Mouse (Mus musculus): Measurements from ENCODE around the gene Itfg2. TPM values are rescaled to one million over a fixed set of nuclear protein-coding genes. Genes with fewer than 3 reads are reported as not detected.

Itfg2 gene
- polyA plus RNA-seq, 1 experiment from 2014 or later: 28.4 TPM

GRCm38 (mm10) chr6:128440238-128440637 lies 15.5 kb upstream of the Itfg2 start:
- H3K36me3 ChIP-seq (ENCODE audit: control insufficient read depth, insufficient read depth, low read length): peaks cover 13% of the 10 kb centered on the region
- no peak overlapping the region for H3K4me3 ChIP-seq (ENCODE audit: control insufficient read depth in 1 of 2, insufficient read depth in 1 of 2, low read depth in 1 of 2, low read length in 2 of 2)
- H3K27me3 ChIP-seq (ENCODE audit: control insufficient read depth, insufficient read depth, low read length): no peaks in the 10 kb centered on the region
- no peak for ATAC-seq (ENCODE audit: insufficient number of reproducible peaks, insufficient read depth, low FRiP score, low read depth)
- 95% methylated on average over 2 of the region's 2 CpGs for WGBS
- peaks cover 16 to 24% of the 10 kb centered on the region in 2 experiments for H3K4me1 ChIP-seq (ENCODE audit: control insufficient read depth in 2 of 2, insufficient read depth in 2 of 2, low read length in 2 of 2)
- no peak overlapping the region for H3K4me2 ChIP-seq (ENCODE audit: low read length)
- no peaks in the 10 kb centered on the region for H3K9me3 ChIP-seq (ENCODE audit: control insufficient read depth, low read length)
- H3K27ac ChIP-seq (replicated peaks in 1 of 2; ENCODE audit: control insufficient read depth in 1 of 2, insufficient read depth in 1 of 2, low read depth in 2 of 2, low read length in 2 of 2): no peak overlapping the region
- no peak overlapping the region for H3K9ac ChIP-seq (ENCODE audit: low read length)

- peak overlapping the region; percentile 99 for H3K9ac ChIP-seq (ENCODE audit: low read length)
- H3K4me2 ChIP-seq (ENCODE audit: low read length): peak overlapping the region; percentile 65
- H3K27me3 ChIP-seq (ENCODE audit: control insufficient read depth, insufficient read depth, low read length): no peaks in the 10 kb centered on the region
- ATAC-seq (ENCODE audit: insufficient number of reproducible peaks, insufficient read depth, low FRiP score, low read depth): peak; percentile 22
- peak overlapping the region; percentile 29 to 98 for H3K4me3 ChIP-seq (ENCODE audit: control insufficient read depth in 1 of 2, insufficient read depth in 1 of 2, low read depth in 1 of 2, low read length in 2 of 2)
- H3K9me3 ChIP-seq (ENCODE audit: control insufficient read depth, low read length): no peaks in the 10 kb centered on the region
- H3K36me3 ChIP-seq (ENCODE audit: control insufficient read depth, insufficient read depth, low read length): peaks cover 26% of the 10 kb centered on the region
- WGBS: 23% methylated on average over 18 of the region's 18 CpGs
- peaks cover 21 to 33% of the 10 kb centered on the region in 2 experiments for H3K4me1 ChIP-seq (ENCODE audit: control insufficient read depth in 2 of 2, insufficient read depth in 2 of 2, low read length in 2 of 2)
- peak overlapping the region in 1 of 2 experiments; percentile 96; a peak in 1 of 4 replicates for H3K27ac ChIP-seq (replicated peaks in 1 of 2; ENCODE audit: control insufficient read depth in 1 of 2, insufficient read depth in 1 of 2, low read depth in 2 of 2, low read length in 2 of 2)
Measured at GRCm38 (mm10) chr6:128438871-128439341, 14.2 kb upstream of the Itfg2 start.

- under 1% methylated on average over 64 of the region's 67 CpGs for WGBS
- peak; percentile 95 for ATAC-seq (ENCODE audit: insufficient number of reproducible peaks, insufficient read depth, low FRiP score, low read depth)
- Histone ChIP-seq H3K4me3 (ENCODE audit: control insufficient read depth in 1 of 2, insufficient read depth in 1 of 2, low read depth in 1 of 2, low read length in 2 of 2) (peak within 1 kb of the TSS; percentile 79 to 98), H3K27me3 (ENCODE audit: control insufficient read depth, insufficient read depth, low read length) (no peaks in the 10 kb centered on the region), H3K4me2 (ENCODE audit: low read length) (peak within 1 kb of the TSS; percentile 65), H3K9ac (ENCODE audit: low read length) (peak within 1 kb of the TSS; percentile 99), H3K27ac (replicated peaks in 1 of 2; ENCODE audit: control insufficient read depth in 1 of 2, insufficient read depth in 1 of 2, low read depth in 2 of 2, low read length in 2 of 2) (peak within 1 kb of the TSS; percentile 83 to 96), H3K9me3 (ENCODE audit: control insufficient read depth, low read length) (no peaks in the 10 kb centered on the region), H3K36me3 (ENCODE audit: control insufficient read depth, insufficient read depth, low read length) (peaks cover 31% of the 10 kb centered on the region), H3K4me1 (ENCODE audit: control insufficient read depth in 2 of 2, insufficient read depth in 2 of 2, low read length in 2 of 2) (peaks cover 21 to 33% of the 10 kb centered on the region in 2 experiments)
Measured at GRCm38 (mm10) chr6:128438317-128438870, 13.7 kb upstream of the Itfg2 start, which contains the start of gene Fkbp4. Gene Fkbp4 (minus strand): TSS chr6:128438677.

GRCm38 (mm10) chr6:128437731-128438316 lies 13.1 kb upstream of the Itfg2 start:
- Histone ChIP-seq H3K27me3 (ENCODE audit: control insufficient read depth, insufficient read depth, low read length) (no peaks in the 10 kb centered on the region), H3K9ac (ENCODE audit: low read length) (peak overlapping the region; percentile 99), H3K4me2 (ENCODE audit: low read length) (peak overlapping the region; percentile 65), H3K4me1 (ENCODE audit: control insufficient read depth in 2 of 2, insufficient read depth in 2 of 2, low read length in 2 of 2) (peaks cover 21 to 37% of the 10 kb centered on the region in 2 experiments), H3K4me3 (ENCODE audit: control insufficient read depth in 1 of 2, insufficient read depth in 1 of 2, low read depth in 1 of 2, low read length in 2 of 2) (peak overlapping the region; percentile 79 to 98), H3K27ac (replicated peaks in 1 of 2; ENCODE audit: control insufficient read depth in 1 of 2, insufficient read depth in 1 of 2, low read depth in 2 of 2, low read length in 2 of 2) (peak overlapping the region; percentile 83 to 96), H3K9me3 (ENCODE audit: control insufficient read depth, low read length) (no peaks in the 10 kb centered on the region), H3K36me3 (ENCODE audit: control insufficient read depth, insufficient read depth, low read length) (peaks cover 37% of the 10 kb centered on the region)
- under 1% methylated on average over 52 of the region's 52 CpGs for WGBS
- peak; percentile 74 for ATAC-seq (ENCODE audit: insufficient number of reproducible peaks, insufficient read depth, low FRiP score, low read depth)

DNA sequence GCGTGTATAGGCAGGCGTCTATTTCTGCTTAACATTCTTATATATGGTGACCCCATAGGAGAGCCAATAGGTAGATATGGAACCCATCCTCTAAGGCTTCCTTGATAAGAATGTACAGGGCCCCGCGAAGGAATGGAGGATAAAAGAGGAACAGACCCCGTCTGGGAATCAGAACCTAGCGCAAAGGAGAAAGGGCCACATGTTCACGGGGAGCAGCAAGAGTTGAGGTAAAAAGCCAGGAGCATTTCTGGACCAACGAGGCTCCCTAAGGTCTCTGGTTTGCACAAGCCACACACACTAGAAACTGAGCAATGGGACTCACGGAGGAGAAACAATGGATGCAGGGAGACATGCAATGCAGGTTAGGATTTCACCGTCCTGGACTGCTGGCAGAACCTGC lies 12.6 kb upstream of the Itfg2 start:
- Histone ChIP-seq H3K27ac (replicated peaks in 1 of 2; ENCODE audit: control insufficient read depth in 1 of 2, insufficient read depth in 1 of 2, low read depth in 2 of 2, low read length in 2 of 2) (peak overlapping the region; percentile 83 to 96), H3K36me3 (ENCODE audit: control insufficient read depth, insufficient read depth, low read length) (peaks cover 42% of the 10 kb centered on the region), H3K4me3 (ENCODE audit: control insufficient read depth in 1 of 2, insufficient read depth in 1 of 2, low read depth in 1 of 2, low read length in 2 of 2) (peak overlapping the region; percentile 79 to 98), H3K9me3 (ENCODE audit: control insufficient read depth, low read length) (no peaks in the 10 kb centered on the region), H3K9ac (ENCODE audit: low read length) (peak overlapping the region; percentile 99), H3K4me1 (ENCODE audit: control insufficient read depth in 2 of 2, insufficient read depth in 2 of 2, low read length in 2 of 2) (peaks cover 21 to 42% of the 10 kb centered on the region in 2 experiments), H3K27me3 (ENCODE audit: control insufficient read depth, insufficient read depth, low read length) (no peaks in the 10 kb centered on the region), H3K4me2 (ENCODE audit: low read length) (peak overlapping the region; percentile 65)
- WGBS: 3% methylated on average over 10 of the region's 10 CpGs
- no peak for ATAC-seq (ENCODE audit: insufficient number of reproducible peaks, insufficient read depth, low FRiP score, low read depth)

GRCm38 (mm10) chr6:128436356-128437005 lies 11.8 kb upstream of the Itfg2 start:
- Histone ChIP-seq H3K4me1 (ENCODE audit: control insufficient read depth in 2 of 2, insufficient read depth in 2 of 2, low read length in 2 of 2) (peaks cover 22 to 44% of the 10 kb centered on the region in 2 experiments), H3K4me2 (ENCODE audit: low read length) (peak overlapping the region; percentile 65), H3K4me3 (ENCODE audit: control insufficient read depth in 1 of 2, insufficient read depth in 1 of 2, low read depth in 1 of 2, low read length in 2 of 2) (peak overlapping the region in 1 of 2 experiments; percentile 98; a peak in 2 of 4 replicates), H3K9me3 (ENCODE audit: control insufficient read depth, low read length) (no peaks in the 10 kb centered on the region), H3K9ac (ENCODE audit: low read length) (peak overlapping the region; percentile 99; the same call in 1 of the 2 replicates), H3K27me3 (ENCODE audit: control insufficient read depth, insufficient read depth, low read length) (no peaks in the 10 kb centered on the region), H3K27ac (replicated peaks in 1 of 2; ENCODE audit: control insufficient read depth in 1 of 2, insufficient read depth in 1 of 2, low read depth in 2 of 2, low read length in 2 of 2) (peak overlapping the region in 1 of 2 experiments; percentile 96; a peak in 2 of 4 replicates), H3K36me3 (ENCODE audit: control insufficient read depth, insufficient read depth, low read length) (peaks cover 50% of the 10 kb centered on the region)
- ATAC-seq (ENCODE audit: insufficient number of reproducible peaks, insufficient read depth, low FRiP score, low read depth): no peak
- 86% methylated on average over 8 of the region's 8 CpGs for WGBS

DNA sequence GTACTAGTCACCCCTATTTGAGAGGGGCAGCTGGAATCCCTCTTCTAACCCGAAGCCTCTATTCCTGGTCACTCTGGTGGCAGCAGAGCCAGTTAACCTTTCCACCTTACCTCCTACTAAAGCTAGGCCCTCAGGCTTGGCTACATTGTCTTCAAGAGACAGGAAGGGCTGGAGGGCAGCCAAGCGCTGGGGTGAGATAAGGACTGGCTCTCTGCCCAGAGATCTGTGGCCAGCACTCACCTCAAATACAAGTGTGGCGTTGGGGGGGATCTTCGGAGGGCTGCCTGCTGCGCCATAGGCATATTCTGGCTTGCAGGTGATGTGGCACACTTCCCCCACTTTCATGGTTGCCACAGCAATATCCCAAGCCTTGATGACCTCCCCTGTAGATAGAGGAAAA lies 10.7 kb upstream of the Itfg2 start:
- ATAC-seq (ENCODE audit: insufficient number of reproducible peaks, insufficient read depth, low FRiP score, low read depth): peak; percentile 41; the same call in 1 of the 2 replicates
- peak overlapping the region; percentile 66 to 78 for H3K27ac ChIP-seq (replicated peaks in 1 of 2; ENCODE audit: control insufficient read depth in 1 of 2, insufficient read depth in 1 of 2, low read depth in 2 of 2, low read length in 2 of 2)
- peaks cover 22 to 44% of the 10 kb centered on the region in 2 experiments for H3K4me1 ChIP-seq (ENCODE audit: control insufficient read depth in 2 of 2, insufficient read depth in 2 of 2, low read length in 2 of 2)
- no peak overlapping the region for H3K9ac ChIP-seq (ENCODE audit: low read length)
- H3K4me3 ChIP-seq (ENCODE audit: control insufficient read depth in 1 of 2, insufficient read depth in 1 of 2, low read depth in 1 of 2, low read length in 2 of 2): no peak overlapping the region
- H3K4me2 ChIP-seq (ENCODE audit: low read length): 0 out of 2 replicates have a peak overlapping the region, but pooled peaks have one; percentile 7
- no peaks in the 10 kb centered on the region for H3K9me3 ChIP-seq (ENCODE audit: control insufficient read depth, low read length)
- 4% methylated on average over 5 of the region's 5 CpGs for WGBS
- H3K36me3 ChIP-seq (ENCODE audit: control insufficient read depth, insufficient read depth, low read length): peaks cover 60% of the 10 kb centered on the region
- H3K27me3 ChIP-seq (ENCODE audit: control insufficient read depth, insufficient read depth, low read length): no peaks in the 10 kb centered on the region

Data from heart, embryonic 14.5 days (tissue).